8 mouse cellular contexts compared by ENCODE assay signal in the genomic region with DNA sequence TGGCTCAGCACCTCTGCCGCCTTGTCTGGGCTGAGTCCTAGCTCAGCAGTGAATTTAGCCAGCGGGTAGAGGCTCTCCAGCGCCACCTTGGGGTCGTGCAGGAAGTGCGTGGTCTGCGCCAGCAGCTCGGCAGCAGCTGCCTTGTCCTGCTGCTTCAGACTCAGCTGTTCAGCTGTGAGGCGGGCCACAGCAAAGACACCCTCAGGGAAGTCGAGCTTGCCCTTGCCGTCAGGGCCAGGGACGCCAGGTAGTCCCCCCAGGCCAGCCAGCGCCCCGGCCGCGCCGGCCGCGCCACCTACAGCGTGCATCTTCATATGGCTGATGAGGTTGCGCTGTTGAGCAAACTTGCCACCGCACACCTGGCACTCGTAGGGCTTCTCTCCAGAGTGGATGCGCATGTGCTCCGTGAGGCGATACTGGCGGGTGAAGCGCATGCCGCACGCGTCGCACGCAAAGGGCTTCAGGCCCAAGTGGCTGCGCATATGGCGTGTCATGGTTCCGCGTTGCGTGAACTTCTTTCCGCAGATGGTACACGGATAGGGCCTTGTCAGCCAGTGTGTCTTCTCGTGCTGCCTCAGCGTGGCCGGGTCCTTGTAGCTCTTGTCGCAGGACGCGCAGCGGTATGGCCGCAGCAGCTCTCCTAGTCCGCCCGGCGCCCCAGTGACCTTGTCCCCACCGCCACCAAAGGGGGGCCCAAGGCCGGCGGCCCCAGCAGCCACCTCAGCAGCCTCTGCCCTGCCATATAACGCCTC. TPM values are rescaled to one million over a fixed set of nuclear protein-coding genes. Genes with fewer than 3 reads are reported as not detected.
DNase-seq lines count a peak whose midpoint lies in the region.

No protein-coding gene starts in this region.

- H3K27ac ChIP-seq in brown adipose tissue, adult 24 weeks (replicated peaks; ENCODE audit: low read depth, low read length): peak overlapping the region; percentile 59
- H3K27ac ChIP-seq in hindbrain, embryonic 10.5 days: peak overlapping the region; percentile 23; the same call in 1 of the 2 replicates

- no peaks in the 10 kb centered on the region for H3K9me3 ChIP-seq in hindbrain, embryonic 10.5 days

- peaks cover 9% of the 10 kb centered on the region; the same call in 1 of the 2 replicates for H3K4me1 ChIP-seq in brown adipose tissue, adult 24 weeks (ENCODE audit: control insufficient read depth, insufficient read depth, insufficient read length, low read length)
- H3K4me1 ChIP-seq in hindbrain, embryonic 10.5 days (replicated peaks): peaks cover 62% of the 10 kb centered on the region

- peak; percentile 86 for DNase-seq in ES-CJ7 (ENCODE audit: low read depth, low spot score)
- DNase-seq in forelimb bud, embryonic 11.5 days (ENCODE audit: low read depth, low spot score): peak; percentile 59
- DNase-seq in hindbrain, embryonic 10.5 days (ENCODE audit: low spot score): peak; percentile 67
- peak; percentile 81 for DNase-seq in layer of hippocampus, postnatal 10 days (ENCODE audit: low spot score in 2 of 2)
- peak; percentile 90 for DNase-seq in lung, postnatal 10 days
- DNase-seq in right cerebral cortex, adult 2 months (ENCODE audit: low spot score in 2 of 2): peak; percentile 83 to 84
- DNase-seq in urinary bladder, postnatal 14 days (ENCODE audit: low spot score): peak; percentile 89

- peaks cover 34% of the 10 kb centered on the region for H3K36me3 ChIP-seq in hindbrain, embryonic 10.5 days

- H3K4me3 ChIP-seq in brown adipose tissue, adult 24 weeks (ENCODE audit: insufficient read depth, low read depth, low read length): peak overlapping the region; percentile 84
- peak overlapping the region; percentile 57 for H3K4me3 ChIP-seq in hindbrain, embryonic 10.5 days

- WGBS in hindbrain, embryonic 10.5 days: 4% methylated on average over 54 of the region's 54 CpGs

- peaks cover 84% of the 10 kb centered on the region for H3K27me3 ChIP-seq in hindbrain, embryonic 10.5 days (ENCODE audit: insufficient read depth, poor library complexity, severe bottlenecking)

RNA-seq across cellular contexts. Expression of a gene that starts 3.7 kb away (rescaled TPM):
- polyA plus RNA-seq in brown adipose tissue, adult 24 weeks (2012; ENCODE audit: insufficient read depth, insufficient read length, missing spikeins): 4.9 and 5.3 TPM in 2 replicates
- polyA plus RNA-seq in hindbrain, embryonic 10.5 days (2016; fragmentation: Nextera tagmentation; extraction: Ambion mirVana): 0.15 and 0.52 TPM in 2 replicates
- total RNA-seq in layer of hippocampus, postnatal 10 days (2021): 1 to 10 TPM; 3.3 to 6.1 TPM

RNA-seq across cellular contexts. Expression of a gene that starts 13.0 kb away (rescaled TPM):
- polyA plus RNA-seq in brown adipose tissue, adult 24 weeks (2012; ENCODE audit: insufficient read depth, insufficient read length, missing spikeins): 10.4 and 13.2 TPM in 2 replicates
- 27.6 and 33.1 TPM in 2 replicates for polyA plus RNA-seq in hindbrain, embryonic 10.5 days (2016; fragmentation: Nextera tagmentation; extraction: Ambion mirVana)
- total RNA-seq in layer of hippocampus, postnatal 10 days (2021): 10 to 100 TPM; 10.1 to 11.1 TPM

RNA-seq across cellular contexts. Expression of a gene that starts 25.4 kb away (rescaled TPM):
- 8.8 and 9.4 TPM in 2 replicates for polyA plus RNA-seq in brown adipose tissue, adult 24 weeks (2012; ENCODE audit: insufficient read depth, insufficient read length, missing spikeins)
- polyA plus RNA-seq in hindbrain, embryonic 10.5 days (2016; fragmentation: Nextera tagmentation; extraction: Ambion mirVana): 23.2 and 24.2 TPM in 2 replicates
- 10 to 100 TPM; 20.8 to 21.1 TPM for total RNA-seq in layer of hippocampus, postnatal 10 days (2021)

RNA-seq across cellular contexts. Expression of a gene that starts 28.0 kb away (rescaled TPM):
- polyA plus RNA-seq in brown adipose tissue, adult 24 weeks (2012; ENCODE audit: insufficient read depth, insufficient read length, missing spikeins): 5.3 and 6.1 TPM in 2 replicates
- 2.5 and 2.8 TPM in 2 replicates for polyA plus RNA-seq in hindbrain, embryonic 10.5 days (2016; fragmentation: Nextera tagmentation; extraction: Ambion mirVana)
- total RNA-seq in layer of hippocampus, postnatal 10 days (2021): 10 to 100 TPM; 54.5 to 58.5 TPM

Comparison
In these comparisons a context has a peak if more than half of its experiments do, and no peak if none do; other contexts are left out.
1. Peak in every context shown above with its lines: DNase-seq, H3K4me3 ChIP-seq and H3K27ac ChIP-seq.